Mouse (Mus musculus) cerebellum, postnatal 25 days (tissue): ENCODE results near the gene Mrps24.

Experiments used
- DNase-seq, 2 experiments: peaks; one replicate each; pipeline ENCODE4 v3.0.0; 2021; ENCODE audit warnings: mixed read lengths in 2 of 2

Mrps24 gene

GRCm38 (mm10) chr11:5703341-5703740 is 12.1 kb downstream of the Mrps24 start:
- DNase-seq: no peak

- no peak for DNase-seq
Measured at GRCm38 (mm10) chr11:5702957-5703332, 12.5 kb downstream of the Mrps24 start.

- no peak for DNase-seq
Measured at GRCm38 (mm10) chr11:5702271-5702956, 13.1 kb downstream of the Mrps24 start.

GRCm38 (mm10) chr11:5701821-5702220 is 13.7 kb downstream of the Mrps24 start:
- DNase-seq: no peak

- DNase-seq: no peak
Measured at GRCm38 (mm10) chr11:5701300-5701699, 14.2 kb downstream of the Mrps24 start.

GRCm38 (mm10) chr11:5700808-5701207 is 14.7 kb downstream of the Mrps24 start:
- no peak for DNase-seq

GRCm38 (mm10) chr11:5691775-5692174 is 23.7 kb downstream of the Mrps24 start:
- peak in 1 of 2 experiments; percentile 56 for DNase-seq

- no peak for DNase-seq
Measured at GRCm38 (mm10) chr11:5684283-5684682, 31.2 kb downstream of the Mrps24 start.

- DNase-seq: no peak
Measured at GRCm38 (mm10) chr11:5682541-5682940, 32.9 kb downstream of the Mrps24 start.
